Mouse (Mus musculus) mature B cell (primary cell): Measurements from ENCODE around the gene Macf1.
"Not testable (repeated sequence)": the region's sequence is repeated elsewhere in the genome, so short reads cannot be mapped to it uniquely, and the experiment has no call there.

ENCODE experiments used
- in situ Hi-C: fragments of 300-500 bp; cut with MboI; formaldehyde crosslinking; loops from 2 replicates; pipeline ENCODE4 v1.14.3; 2019

Gene Macf1

GRCm38 (mm10) chr4:123633874-123634273 lies 50.3 kb downstream of the Macf1 start:
- in situ Hi-C loops: no loop called here

DNA sequence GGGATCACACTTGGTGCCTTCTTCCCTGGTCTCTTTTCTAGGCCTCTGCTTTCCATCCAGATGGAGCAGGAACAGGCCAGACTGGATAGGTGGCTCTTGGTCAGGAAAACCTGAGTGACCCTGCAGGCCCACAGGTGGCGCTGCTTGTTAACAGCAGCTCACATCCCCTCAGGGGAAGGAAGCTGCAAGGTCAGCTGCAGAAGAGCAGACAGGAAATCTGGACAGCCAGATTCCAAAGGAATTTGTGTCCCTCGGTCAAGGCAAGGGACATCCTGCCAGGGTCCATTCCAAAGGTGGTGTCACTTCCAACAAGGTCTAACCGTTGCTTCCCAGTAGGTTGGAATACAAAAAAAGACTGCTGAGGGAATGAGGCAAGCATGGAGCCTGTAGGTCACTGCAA lies 50.8 kb downstream of the Macf1 start:
- in situ Hi-C loops: no loop called here

GRCm38 (mm10) chr4:123632116-123632515 lies 52.0 kb downstream of the Macf1 start:
- in situ Hi-C loops: not testable (repeated sequence)

DNA sequence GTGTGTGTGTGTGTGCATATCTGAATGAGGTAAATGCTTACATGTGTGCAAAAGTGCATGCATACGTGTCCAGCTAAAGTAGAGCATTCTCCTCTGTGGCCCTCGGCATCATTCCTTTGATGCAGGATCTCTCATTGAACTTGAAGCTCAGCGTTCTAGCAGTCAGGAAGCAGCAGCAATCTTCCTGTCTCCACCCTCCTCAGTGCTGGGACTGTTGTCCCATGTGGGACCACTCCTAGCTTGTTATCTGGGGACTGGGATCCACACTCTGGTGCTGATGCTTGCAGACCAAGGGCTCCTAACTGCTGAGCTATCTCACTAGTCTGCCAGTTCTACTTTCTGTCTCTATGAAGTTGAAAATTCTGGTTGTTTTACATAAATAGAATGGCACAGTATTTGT lies 52.5 kb downstream of the Macf1 start:
- in situ Hi-C loops: no loop called here

DNA sequence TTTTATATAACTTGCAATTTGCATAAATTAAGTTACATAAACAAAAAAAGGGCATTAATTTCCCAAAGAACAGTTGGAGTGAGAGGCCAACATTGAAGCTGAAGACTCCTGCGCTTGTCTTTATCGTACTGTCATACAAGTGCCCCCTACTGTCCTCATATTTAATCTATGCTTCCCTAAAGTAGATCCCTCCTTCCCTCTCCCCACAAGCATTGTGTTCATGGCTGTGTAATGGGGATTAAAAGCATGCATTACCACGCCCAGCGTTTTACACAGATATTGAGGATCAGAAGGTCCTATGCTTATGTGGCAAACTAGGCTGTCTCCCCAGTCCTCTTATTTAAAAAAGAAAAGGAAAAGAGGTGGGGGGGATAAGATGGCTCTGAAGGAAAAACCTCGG lies 56.5 kb downstream of the Macf1 start:
- in situ Hi-C loops: no loop called here

- in situ Hi-C loops: no loop called here
Observed at GRCm38 (mm10) chr4:123625332-123626072, 58.7 kb downstream of the Macf1 start.

DNA sequence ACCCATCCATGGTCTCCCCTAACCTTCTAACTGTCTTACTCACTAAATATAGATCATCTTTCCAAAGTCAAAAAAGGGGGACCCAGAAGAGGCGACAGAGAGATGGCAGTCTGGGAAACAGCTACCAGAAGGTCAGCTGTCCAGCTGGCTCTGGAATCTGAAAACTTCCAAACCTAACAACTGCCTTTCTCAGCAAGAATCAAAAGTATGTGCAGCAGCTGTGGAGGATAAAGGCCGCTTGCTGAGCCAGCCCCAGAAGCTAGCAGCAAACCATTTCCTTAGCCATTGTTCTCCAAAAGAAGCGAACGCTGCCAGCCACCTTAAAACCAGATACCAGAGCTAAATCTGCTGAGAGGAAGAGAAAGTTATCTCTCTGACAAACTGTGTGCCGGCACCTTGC lies 59.7 kb downstream of the Macf1 start:
- in situ Hi-C loops: no loop called here

GRCm38 (mm10) chr4:123623742-123624151 lies 60.4 kb downstream of the Macf1 start:
- in situ Hi-C loops: no loop called here

DNA sequence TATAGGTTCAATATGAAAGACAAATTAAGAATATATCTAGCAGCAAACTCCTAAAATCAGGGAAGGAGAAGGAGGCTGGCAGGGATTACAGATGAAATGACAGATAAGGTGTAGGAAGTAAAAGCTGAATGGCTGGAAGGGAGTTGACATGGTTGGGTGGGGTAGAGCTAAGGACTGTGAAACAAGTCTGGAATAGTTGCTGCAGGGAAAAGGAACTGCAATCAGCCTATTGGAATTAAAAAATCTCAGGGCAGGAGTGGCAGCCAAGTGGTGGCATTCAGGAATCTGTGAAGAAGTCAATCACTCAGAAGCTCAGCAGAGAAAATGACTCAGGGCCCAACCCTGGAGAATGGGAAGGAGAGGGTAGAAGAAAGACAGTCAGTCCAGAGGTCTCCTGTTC lies 62.4 kb downstream of the Macf1 start:
- in situ Hi-C loops: no loop called here

DNA sequence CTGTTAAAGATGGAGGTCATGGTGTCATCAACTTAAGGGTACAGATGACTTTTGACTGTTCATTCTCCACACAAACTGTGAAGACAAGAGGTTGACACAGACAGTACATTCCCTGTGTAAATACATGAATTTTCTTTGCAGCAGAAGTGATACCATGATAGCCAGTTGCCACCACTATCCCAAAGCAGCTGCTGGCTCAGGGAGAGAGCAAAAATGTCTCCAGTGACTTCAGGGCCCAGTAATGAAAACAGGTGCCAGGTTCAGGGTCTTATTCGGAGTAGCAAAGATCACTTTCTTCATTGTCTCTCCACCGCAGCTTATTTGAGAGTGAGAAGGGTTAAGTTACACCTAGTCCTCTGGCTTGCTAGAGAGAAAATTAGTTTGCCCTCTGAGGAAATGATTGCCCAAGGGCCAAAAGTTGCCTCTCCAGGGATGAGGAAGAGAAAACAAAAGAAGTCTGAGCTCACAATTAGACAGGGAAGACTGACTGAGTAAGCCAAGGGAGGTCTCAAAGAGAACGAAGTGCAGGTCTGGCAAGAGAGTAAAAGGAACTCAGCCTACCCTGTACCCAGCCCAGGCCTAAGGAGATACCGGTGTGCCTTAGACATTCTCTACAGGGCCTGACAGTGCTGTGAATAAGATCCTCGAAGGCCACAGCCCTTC lies 66.3 kb downstream of the Macf1 start:
- in situ Hi-C loops: no loop called here

DNA sequence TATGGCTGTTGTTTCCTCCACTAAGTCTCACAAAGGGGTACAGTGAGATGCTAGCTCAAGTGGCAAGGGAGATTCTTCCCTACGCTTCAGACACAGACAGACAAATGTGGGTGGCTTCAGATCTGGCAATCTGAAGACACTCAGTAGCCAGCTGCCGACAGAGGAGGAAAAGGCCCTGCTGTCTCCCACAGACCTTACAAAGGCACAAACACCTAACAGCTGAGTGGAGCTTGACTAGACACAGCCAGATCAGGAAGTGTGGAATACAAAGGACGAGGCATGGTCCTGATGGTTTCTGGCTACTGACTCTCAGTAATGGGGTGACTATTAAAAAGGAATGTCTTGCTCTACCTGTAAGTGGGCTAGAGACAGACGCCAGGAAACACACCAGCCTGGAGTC lies 67.2 kb downstream of the Macf1 start:
- in situ Hi-C loops: no loop called here

DNA sequence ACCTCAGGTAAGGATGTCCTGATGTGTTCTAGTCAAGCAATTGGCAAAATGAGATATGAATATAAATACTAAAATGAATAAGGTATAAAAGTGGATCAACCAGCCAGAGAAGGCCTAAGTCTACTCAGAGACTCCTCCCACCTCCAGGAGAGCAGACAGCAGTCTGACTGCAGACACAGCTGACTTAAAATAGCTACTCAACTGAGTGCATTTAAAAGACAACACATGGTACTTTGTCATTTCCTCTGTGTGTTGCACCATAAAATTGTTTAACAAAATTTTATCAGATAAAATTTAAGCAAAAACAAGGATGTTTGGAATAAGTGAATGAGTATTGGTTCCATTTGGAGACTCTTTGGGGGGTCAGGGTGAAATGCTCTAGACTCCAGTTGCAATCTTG lies 67.7 kb downstream of the Macf1 start:
- in situ Hi-C loops: no loop called here

DNA sequence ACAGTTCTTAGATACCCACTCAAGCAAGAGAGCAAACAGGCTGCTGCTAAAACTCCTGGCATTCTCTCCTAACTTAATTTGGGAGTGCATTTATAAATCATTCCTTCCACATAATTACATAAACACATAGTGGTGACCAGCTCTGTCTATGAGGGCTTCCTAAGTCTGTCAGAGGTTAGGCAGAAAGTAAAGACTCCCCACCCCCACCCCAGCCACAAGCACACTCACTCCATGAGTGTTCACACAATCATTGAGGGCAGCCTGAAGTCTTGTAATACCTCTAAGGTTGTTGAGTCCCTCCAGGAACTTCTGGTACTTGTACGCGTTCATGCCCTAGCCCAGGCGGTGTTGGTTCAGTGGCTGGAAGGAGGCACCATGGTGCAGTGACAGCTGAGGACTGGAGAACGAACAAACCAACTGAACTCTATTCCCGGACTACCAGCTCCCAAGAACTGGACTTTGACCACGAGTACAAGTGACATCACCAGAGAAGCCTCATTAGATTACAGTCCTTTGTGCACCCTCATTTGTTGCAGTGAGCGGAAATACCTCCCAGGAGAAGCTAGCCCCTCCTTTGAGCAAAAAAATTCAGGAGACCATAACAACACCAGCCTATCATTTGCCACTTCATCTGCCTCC lies 70.7 kb downstream of the Macf1 start:
- in situ Hi-C loops: no loop called here

- in situ Hi-C loops: no loop called here
Observed at GRCm38 (mm10) chr4:123611940-123612339, 72.2 kb downstream of the Macf1 start.

GRCm38 (mm10) chr4:123611241-123611640 lies 72.9 kb downstream of the Macf1 start:
- in situ Hi-C loops: no loop called here

GRCm38 (mm10) chr4:123607174-123607573 lies 77.0 kb downstream of the Macf1 start:
- in situ Hi-C loops: no loop called here

- in situ Hi-C loops: no loop called here
Observed at GRCm38 (mm10) chr4:123605948-123606347, 78.2 kb downstream of the Macf1 start.

DNA sequence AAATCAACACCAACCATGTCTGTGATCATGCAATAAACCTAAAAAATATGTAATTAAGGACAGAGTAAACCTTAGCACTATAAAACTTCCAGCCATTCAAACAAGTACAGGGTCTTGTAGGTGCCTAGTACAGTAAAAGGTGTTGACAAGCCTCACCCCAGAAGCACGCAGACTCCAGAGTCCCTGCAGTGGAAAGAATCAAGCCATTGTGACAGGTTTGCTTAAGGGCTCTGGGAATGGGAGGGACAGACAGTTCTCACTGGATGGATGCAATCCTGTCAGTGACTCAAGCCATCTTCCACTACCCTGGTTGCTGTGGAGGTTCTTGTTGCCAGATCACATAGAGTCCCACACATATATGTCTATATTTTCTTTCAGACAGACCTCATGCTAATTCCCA lies 78.9 kb downstream of the Macf1 start:
- in situ Hi-C loops: no loop called here

DNA sequence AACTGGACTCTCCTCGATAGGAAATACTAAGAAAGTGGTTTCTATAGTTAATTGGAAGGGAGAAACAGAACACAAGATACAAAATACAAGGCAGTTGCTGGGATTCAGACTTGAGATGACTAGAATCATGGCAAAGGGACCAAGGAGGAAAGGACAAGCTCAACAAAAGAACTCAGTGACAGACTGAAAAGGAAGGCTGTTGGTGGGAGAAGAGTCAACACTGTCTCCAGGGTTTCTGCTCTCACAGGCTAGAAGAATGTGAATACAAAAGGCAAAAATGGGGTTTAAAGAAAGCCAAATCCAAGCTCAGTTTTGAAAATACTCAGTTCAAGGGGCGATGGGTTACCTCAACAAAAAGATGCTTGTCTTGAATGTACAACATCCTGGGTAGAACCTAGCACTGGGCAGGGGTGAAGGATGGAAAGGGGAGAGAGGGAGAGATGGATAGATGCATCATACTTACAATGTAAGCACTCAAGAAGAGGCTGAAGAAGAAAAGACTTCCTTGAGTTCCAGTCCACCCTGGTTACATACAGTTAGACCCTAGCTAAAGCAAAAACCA lies 81.4 kb downstream of the Macf1 start:
- in situ Hi-C loops: no loop called here

DNA sequence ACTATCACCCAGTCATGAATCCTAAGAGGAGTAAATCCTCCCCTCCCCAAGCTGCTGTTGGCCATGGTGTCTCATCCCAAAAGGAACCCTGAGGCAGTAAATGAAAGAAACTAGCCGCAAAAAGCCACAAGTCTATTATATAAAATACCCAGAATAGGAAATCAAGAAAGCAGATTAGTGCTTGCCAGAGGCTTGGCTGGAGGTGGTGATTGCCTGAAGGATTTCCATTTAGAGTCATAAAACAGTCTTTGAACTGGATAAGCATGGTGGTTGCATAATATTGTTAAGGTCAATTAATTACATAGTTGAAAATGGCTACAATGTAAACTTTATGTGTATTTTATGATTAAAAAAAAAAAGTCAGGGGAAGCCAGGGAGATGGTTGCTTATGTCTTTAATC lies 83.1 kb downstream of the Macf1 start:
- in situ Hi-C loops: no loop called here

DNA sequence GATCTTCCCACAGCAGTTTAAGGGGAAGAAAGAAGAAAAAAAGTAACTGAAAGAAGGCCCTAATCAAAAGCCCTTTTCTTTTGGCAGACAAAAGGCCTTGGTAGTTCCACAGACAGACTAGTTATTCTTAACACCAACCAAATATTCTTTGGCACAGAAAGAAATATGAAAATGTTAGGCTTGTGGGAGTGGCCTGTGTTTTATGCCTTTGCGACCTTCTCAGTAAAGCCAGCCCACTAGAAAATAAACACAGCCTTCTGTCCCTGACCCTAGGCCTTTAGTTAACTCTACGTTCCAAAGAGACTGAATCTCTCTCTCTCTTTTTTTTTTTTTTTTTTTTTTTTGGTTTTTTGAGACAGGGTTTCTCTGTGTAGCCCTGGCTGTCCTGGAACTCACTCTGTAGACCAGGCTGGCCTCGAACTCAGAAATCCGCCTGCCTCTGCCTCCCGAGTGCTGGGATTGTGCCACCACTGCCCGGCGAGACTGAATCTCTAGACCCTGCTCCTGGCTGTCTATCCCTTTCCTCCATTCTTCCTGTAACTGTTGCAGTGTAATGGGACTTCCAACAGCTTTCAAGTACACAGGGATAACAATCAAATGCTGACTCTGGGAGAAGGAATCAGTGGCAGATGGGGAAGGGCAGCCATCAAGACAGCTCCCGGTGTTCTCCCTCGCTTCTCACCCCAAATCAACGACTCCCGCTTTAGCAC lies 85.5 kb downstream of the Macf1 start:
- in situ Hi-C loops: no loop called here

- in situ Hi-C loops: no loop called here
Observed at GRCm38 (mm10) chr4:123594381-123594806, 89.8 kb downstream of the Macf1 start.
